Mouse (Mus musculus) liver, postnatal 0 days (tissue): ENCODE measurements at regions not wholly inside any gene's neighbourhood (a gene's known extent, or its start where the extent isn't known, plus 50 kb on each side); places are given as distances from the start of the nearest gene placed in this dataset.

Experiments
- CTCF ChIP-seq: sonication (generic); IDR thresholded peaks from 2 replicates; pipeline ENCODE4 v1.5.1; 2016; ENCODE audit warnings: antibody characterized with exemption, low read depth
- EP300 ChIP-seq: IDR thresholded peaks from 2 replicates; pipeline ENCODE4 v1.6.1; 2016; ENCODE audit warnings: antibody characterized with exemption, low read depth, mild to moderate bottlenecking

DNA sequence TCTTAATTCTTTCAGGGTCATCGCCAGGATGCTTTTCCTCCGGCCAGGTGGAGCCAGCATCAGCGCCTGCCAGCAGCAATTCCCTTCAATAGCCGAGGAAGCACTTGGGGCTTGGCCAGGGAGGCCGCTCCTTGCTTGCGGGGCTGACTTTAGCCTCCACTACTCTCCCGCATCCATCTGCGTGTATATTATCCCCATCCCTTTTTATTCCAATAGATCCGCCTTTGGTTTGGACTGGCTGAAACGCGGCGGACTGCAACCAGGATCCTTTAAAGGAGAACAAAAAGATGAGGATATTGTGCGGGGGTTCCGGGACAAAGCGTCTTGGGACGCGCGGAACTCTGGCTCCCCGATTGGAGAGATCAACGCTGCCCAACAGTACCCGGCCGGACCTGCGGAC, 484.5 kb downstream of the Prss52 start:
- TF ChIP-seq CTCF (no peak), EP300 (no peak)
